Mouse (Mus musculus): Measurements from ENCODE around the gene Plod1.

DNA sequence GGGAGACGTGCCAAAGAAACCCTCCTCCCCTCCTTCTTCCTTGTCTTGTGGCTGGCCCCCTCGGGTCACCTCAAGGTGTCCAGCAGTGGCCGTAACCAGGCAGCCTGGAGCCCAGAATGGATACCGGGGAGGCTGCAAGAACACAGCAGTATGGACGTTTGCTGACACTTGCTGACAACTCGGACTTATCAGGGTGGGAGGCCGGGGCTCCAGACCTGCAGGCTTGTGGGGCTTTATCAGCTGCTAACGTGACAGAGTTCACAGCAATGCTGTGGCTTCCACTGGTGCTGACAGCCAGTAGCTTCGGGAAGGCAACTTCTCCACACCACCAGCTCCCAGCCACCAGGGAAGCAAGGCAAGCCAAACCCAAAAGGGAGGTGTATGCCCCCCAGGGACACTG lies 32.8 kb upstream of the Plod1 start:
- TF ChIP-seq CTCF (IDR thresholded peaks at IDR 0.05 in 2 of 3, conservative IDR thresholded peaks at IDR 0.05 in 1 of 3; ENCODE audit: control insufficient read depth in 1 of 3, insufficient read depth in 1 of 3, low read depth in 2 of 3, low read length in 3 of 3, poor library complexity in 1 of 3, severe bottlenecking in 1 of 3) (no peak), MAZ (IDR thresholded peaks at IDR 0.05; ENCODE audit: low read depth, low read length) (no peak), ZNF384 (IDR thresholded peaks at IDR 0.05; ENCODE audit: low read depth, low read length) (no peak), MEF2A (IDR thresholded peaks at IDR 0.05; ENCODE audit: extremely low read depth, insufficient replicate concordance, low read depth, low read length, poor library complexity, severe bottlenecking) (no peak), POLR2A (IDR thresholded peaks at IDR 0.05; ENCODE audit: control insufficient read depth in 1 of 2, insufficient read depth in 1 of 2, low read depth in 1 of 2, low read length in 2 of 2, poor library complexity in 1 of 2) (no peak), MAFK (IDR thresholded peaks at IDR 0.05; ENCODE audit: borderline replicate concordance, low read depth, low read length) (no peak), RAD21 (IDR thresholded peaks at IDR 0.05; ENCODE audit: low read depth, low read length) (no peak), KAT2A (conservative IDR thresholded peaks at IDR 0.05; ENCODE audit: low read depth, low read length) (no peak), GATA1 (IDR thresholded peaks at IDR 0.05; ENCODE audit: low read depth, low read length) (no peak), USF2 (IDR thresholded peaks at IDR 0.05; ENCODE audit: borderline replicate concordance in 1 of 2, insufficient read depth in 1 of 2, low read depth in 1 of 2, low read length in 2 of 2) (no peak), EP300 (IDR thresholded peaks at IDR 0.05; ENCODE audit: low read depth in 1 of 2, low read length in 2 of 2) (no peak)

Measured in MEL (cell line).